Mouse (Mus musculus): ENCODE measurements at regions not wholly inside any gene's neighbourhood (a gene's known extent, or its start where the extent isn't known, plus 50 kb on each side); places are given as distances from the start of the nearest gene placed in this dataset.

- peak; percentile 36 for DNase-seq (ENCODE audit: low read depth, low spot score)
Observed at GRCm38 (mm10) chr10:19412926-19413325, 56.6 kb downstream of the Olig3 start.

GRCm38 (mm10) chr10:19413935-19414334 lies 57.6 kb downstream of the Olig3 start:
- DNase-seq (ENCODE audit: low read depth, low spot score), result no peak

GRCm38 (mm10) chr10:19414834-19415233 lies 58.5 kb downstream of the Olig3 start:
- no peak for DNase-seq (ENCODE audit: low read depth, low spot score)

DNA sequence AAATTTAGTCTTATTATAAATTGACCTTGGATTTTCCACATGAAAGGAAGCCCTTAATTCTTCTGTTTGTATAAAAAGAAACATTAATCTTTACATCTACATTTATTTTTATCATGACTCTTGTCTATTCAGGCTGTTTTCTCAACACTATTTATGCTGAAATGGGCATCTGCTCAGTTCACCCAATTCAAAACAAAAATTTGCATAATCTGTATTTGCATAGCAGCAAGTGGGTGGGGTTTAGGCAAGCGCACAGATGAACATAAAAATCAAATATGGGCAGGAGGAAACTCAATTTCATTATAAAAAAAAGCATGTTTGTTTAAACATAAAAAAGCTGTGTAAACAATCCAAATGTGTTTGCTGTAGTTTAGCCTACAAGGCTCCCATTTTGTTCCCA lies 67.7 kb downstream of the Olig3 start:
- DNase-seq (ENCODE audit: low read depth, low spot score), result no peak

DNA sequence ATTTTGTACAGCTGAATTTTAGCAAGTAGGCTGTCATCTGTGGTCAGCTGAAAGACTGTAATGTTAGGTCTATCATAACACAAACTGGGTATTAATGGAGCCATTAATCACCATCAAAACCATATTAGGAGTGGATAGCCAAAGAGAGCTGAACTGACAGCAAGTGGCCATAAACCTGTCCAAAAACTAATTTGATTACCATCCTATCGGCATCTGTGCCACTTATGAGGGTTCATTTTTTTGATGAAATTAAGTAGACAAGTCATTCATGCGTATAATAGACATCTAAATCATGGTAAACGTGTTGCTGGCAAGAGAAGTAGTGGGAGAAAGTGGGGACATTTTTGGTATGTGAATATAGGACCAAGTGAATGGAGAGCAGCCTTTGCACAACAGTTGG lies 68.6 kb downstream of the Olig3 start:
- DNase-seq (ENCODE audit: low read depth, low spot score), result no peak

GRCm38 (mm10) chr10:19426835-19427234 lies 70.5 kb downstream of the Olig3 start:
- no peak for DNase-seq (ENCODE audit: low read depth, low spot score)

GRCm38 (mm10) chr10:19432515-19432914 lies 76.2 kb downstream of the Olig3 start:
- DNase-seq (ENCODE audit: low read depth, low spot score), result no peak

- DNase-seq (ENCODE audit: low read depth, low spot score), result no peak
Observed at GRCm38 (mm10) chr10:19434661-19435060, 78.3 kb downstream of the Olig3 start.

- DNase-seq (ENCODE audit: low read depth, low spot score), result no peak
Observed at GRCm38 (mm10) chr10:19441807-19442206, 85.5 kb downstream of the Olig3 start.

GRCm38 (mm10) chr10:19443516-19443915 lies 87.2 kb downstream of the Olig3 start:
- DNase-seq (ENCODE audit: low read depth, low spot score), result no peak

DNA sequence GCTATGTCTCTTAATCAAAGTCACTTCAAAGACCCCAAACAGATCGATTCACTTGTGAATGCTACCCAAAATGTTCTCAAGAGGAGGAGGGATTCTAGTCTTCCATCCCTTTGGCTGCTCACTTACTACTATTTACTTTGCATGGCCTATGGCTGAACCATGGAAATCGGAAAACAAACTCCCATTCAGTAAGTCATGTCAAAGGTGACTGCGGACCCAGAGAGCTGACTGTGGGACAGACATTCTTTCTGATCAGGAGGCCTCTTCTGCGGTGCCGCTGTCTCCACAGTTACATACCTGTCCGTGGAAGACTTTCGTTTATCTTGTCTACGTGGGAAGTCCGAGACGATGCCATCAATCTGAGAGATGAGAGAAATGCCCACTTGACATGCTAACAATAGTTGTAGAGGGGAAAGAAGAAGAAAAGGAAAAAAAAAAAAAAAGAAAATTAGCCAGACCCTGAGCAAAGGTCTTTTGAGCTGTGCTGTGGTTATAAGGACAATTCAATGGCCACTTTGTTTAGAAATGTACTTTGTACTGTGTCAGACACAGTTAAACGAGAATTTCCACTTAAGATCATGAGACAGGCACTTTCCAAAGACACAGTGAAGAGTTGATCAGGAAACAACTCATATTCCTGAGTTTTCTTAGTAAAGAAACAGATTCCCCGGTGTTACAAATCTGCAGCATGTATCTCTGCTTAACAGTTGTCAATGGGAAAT lies 92.7 kb downstream of the Olig3 start:
- DNase-seq (ENCODE audit: low read depth, low spot score), result no peak

DNA sequence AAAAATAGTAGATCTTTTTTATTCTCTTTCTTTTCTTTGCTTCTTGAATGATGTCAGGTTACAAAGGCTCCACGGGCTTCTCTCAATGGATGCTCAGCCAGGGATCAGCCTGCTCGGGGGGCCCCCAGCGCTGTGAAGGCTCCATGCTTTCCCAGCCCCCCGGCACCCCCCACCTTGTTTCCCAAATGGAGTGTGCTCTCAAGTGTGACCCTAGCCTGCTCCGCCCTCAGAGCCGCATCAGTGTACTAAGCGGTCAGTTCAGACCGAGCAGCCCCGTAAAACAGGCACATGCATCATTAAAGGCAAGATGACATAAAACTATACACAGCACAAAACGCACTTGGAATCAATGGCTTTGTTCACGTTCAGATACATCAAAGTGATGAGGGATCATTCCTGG lies 102.7 kb downstream of the Olig3 start:
- no peak for DNase-seq (ENCODE audit: low read depth, low spot score)

- DNase-seq (ENCODE audit: low read depth, low spot score), result no peak
Observed at GRCm38 (mm10) chr10:19459709-19460108, 103.4 kb downstream of the Olig3 start.

DNA sequence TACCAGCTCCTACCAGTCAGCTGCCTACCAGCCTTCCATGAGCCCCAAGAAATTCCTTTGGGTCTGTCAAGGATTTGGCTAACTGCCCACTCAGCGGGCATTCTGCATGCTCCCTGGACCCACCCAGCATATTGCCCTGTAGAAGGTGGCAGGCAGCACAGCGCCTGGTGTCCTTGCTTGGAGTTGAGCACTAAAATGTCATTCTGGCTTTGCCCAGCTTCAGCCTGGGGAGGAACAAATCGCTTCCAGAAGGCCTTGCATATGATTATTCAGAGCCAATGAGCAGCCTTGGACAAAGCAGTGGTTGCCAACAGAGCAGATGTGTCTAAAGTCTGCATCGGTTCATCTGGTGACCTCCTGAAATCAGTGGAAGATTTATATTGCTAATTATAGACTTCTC lies 103.8 kb downstream of the Olig3 start:
- no peak for DNase-seq (ENCODE audit: low read depth, low spot score)

DNA sequence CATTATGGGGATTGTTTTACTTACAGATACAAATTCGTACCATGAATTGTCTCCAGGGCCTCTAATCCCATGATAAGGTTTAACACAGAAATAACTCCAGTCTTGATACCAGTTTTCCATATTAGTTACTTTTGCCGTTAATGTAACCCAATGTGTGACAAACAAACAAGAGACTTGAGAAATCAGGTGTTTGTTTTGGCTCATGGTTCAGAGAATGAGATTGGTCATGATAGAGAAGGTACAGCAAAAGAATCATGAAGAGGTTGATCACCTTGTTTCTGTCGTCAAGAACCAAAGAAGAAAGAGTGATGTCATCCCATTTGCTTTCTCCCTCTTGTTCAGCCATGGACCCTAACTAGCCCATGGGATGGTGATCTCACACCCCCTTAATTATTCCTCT lies 107.5 kb downstream of the Olig3 start:
- no peak for DNase-seq (ENCODE audit: low read depth, low spot score)

GRCm38 (mm10) chr10:19464504-19464903 lies 108.2 kb downstream of the Olig3 start:
- DNase-seq (ENCODE audit: low read depth, low spot score), result no peak

- no peak for DNase-seq (ENCODE audit: low read depth, low spot score)
Observed at GRCm38 (mm10) chr10:19471349-19472040, 115.2 kb downstream of the Olig3 start.

- no peak for DNase-seq (ENCODE audit: low read depth, low spot score)
Observed at GRCm38 (mm10) chr10:19472066-19472465, 115.7 kb downstream of the Olig3 start.

DNA sequence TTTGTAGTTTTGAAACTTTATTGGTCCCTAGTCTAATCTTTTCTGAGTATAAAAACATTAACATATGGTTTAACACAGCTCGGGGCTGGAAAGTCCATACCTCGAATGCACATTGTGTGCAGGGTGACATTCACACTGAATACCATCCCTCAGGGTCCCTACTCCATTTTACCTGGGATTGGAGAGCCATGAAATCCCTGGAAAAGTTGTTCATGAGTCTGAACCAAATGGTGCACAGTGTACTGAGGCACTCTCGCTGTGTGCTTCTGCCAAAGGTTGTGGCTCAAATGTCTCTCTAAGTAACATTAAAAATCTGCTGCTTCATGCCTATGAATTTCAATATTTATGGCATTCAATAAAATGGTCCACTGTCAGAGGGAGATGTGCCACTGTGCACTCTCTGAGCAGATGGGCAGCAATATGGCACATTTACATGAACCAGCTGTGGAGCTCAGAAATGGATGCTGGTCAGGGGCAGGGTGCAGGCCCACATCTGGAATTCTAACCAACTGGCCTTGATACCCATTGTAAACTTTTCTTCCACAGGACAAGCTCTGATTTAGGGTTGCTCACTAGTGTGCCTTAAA lies 116.7 kb downstream of the Olig3 start:
- no peak for DNase-seq (ENCODE audit: low read depth, low spot score)

- DNase-seq (ENCODE audit: low read depth, low spot score), result no peak
Observed at GRCm38 (mm10) chr10:19485537-19486135, 106.1 kb upstream of the Ifngr1 start.

DNA sequence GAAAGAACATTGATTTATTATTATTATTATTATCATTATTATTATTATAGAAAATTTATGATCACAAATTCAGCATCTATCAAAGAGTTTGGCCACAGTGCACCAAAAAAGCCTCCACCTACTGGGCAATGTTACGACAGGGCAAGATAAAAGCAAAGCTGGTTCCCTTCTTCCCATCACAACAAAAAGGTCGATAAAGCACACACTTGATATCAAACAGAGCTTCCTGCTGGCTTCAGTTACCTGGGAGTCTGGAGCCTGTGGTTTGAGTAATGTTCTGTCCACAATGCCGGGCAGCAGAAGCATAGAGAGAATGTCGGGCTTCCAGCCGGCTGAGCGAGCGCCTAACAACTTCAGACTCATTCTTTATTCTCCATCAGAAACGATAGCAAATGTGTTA lies 101.2 kb upstream of the Ifngr1 start:
- no peak for DNase-seq (ENCODE audit: low read depth, low spot score)

- DNase-seq (ENCODE audit: low read depth, low spot score), result peak; percentile 88
Observed at GRCm38 (mm10) chr10:19491513-19492380, 100.0 kb upstream of the Ifngr1 start.
